Mouse (Mus musculus) C2C12 (cell line): ENCODE results near the gene Fbxl17.

Experiments
- CTCF ChIP-seq: IDR thresholded peaks from one replicate; pipeline ENCODE4 v1.5.1; 2011; ENCODE audit not compliant: control insufficient read depth, insufficient read depth, insufficient read length
- MAX ChIP-seq: IDR thresholded peaks from one replicate; pipeline ENCODE4 v1.6.1; 2011; ENCODE audit warnings: mild to moderate bottlenecking, control low read depth

- no peak for TF ChIP-seq CTCF
- no peak for TF ChIP-seq MAX
These were observed 1.3 kb upstream of the Fbxl17 start for GRCm38 (mm10) chr17:63501091-63501490.
